Mouse (Mus musculus): ENCODE data around the gene Ppp2r3c. TPM values are rescaled to one million over a fixed set of nuclear protein-coding genes. Genes with fewer than 3 reads are reported as not detected.
"Not testable (repeated sequence)": the region's sequence is repeated elsewhere in the genome, so short reads cannot be mapped to it uniquely, and the experiment has no call there.

Ppp2r3c gene
- polyA plus RNA-seq, 1 experiment from 2014 or later, result 28.2 TPM

DNA sequence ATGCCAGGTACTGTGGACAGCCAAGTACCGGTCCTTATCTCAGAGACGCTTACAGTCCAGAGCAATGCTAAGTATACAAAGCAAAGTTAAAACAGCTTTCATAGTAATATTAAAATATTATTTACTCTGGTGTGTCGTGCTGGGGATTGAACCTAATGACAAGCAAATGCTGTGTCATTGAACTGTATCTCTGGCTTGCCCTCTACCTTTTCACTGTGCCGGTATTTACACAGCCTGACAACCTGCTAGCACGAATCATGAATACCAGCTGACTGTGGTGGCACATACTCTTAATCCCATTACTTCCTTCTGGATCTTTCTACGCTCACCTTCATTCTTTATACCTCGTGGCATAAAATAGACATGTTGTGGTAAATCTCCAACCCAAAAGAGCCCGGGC is 60.6 kb downstream of the Ppp2r3c start:
- no CpG with 5 or more reads among the region's 8 CpGs for WGBS
- H3K36me3 ChIP-seq (ENCODE audit: control insufficient read depth, insufficient read depth, low read length); DNase-seq (ENCODE audit: low spot score); H3K9ac ChIP-seq (ENCODE audit: low read length); H3K27ac ChIP-seq (replicated peaks; ENCODE audit: low read depth, low read length); H3K4me1 ChIP-seq (ENCODE audit: control insufficient read depth, insufficient read depth, low read length); ATAC-seq (ENCODE audit: insufficient number of reproducible peaks, low FRiP score, low TSS enrichment, low read depth); H3K4me2 ChIP-seq (ENCODE audit: low read depth, severe bottlenecking); H3K4me3 ChIP-seq (ENCODE audit: low read depth, low read length); H3K27me3 ChIP-seq (ENCODE audit: control insufficient read depth, insufficient read depth, low read length); H3K9me3 ChIP-seq (ENCODE audit: control insufficient read depth, low read length): not testable (repeated sequence)

DNA sequence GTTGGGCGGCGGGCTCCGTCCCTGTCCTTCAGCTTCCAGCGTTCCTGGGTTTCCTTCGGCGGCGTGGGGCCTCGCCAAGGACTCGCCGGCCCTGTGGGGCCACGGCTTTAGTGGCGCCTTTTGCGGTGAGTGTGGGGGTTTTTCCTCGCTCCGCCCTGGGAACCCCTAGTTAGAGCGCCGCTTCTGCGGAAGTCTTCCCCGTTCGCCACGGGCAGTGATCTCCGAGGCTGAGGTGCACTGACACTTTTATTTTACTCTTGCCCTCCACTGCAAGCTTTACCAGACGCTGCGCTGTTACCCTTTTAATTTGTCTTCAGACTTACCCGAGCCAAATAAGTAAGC is 72.3 kb downstream of the Ppp2r3c start:
- not testable (repeated sequence) for H3K36me3 ChIP-seq (ENCODE audit: control insufficient read depth, insufficient read depth, low read length); ATAC-seq (ENCODE audit: insufficient number of reproducible peaks, low FRiP score, low TSS enrichment, low read depth)
- WGBS, result 0% methylated on average over 9 of the region's 25 CpGs

DNA sequence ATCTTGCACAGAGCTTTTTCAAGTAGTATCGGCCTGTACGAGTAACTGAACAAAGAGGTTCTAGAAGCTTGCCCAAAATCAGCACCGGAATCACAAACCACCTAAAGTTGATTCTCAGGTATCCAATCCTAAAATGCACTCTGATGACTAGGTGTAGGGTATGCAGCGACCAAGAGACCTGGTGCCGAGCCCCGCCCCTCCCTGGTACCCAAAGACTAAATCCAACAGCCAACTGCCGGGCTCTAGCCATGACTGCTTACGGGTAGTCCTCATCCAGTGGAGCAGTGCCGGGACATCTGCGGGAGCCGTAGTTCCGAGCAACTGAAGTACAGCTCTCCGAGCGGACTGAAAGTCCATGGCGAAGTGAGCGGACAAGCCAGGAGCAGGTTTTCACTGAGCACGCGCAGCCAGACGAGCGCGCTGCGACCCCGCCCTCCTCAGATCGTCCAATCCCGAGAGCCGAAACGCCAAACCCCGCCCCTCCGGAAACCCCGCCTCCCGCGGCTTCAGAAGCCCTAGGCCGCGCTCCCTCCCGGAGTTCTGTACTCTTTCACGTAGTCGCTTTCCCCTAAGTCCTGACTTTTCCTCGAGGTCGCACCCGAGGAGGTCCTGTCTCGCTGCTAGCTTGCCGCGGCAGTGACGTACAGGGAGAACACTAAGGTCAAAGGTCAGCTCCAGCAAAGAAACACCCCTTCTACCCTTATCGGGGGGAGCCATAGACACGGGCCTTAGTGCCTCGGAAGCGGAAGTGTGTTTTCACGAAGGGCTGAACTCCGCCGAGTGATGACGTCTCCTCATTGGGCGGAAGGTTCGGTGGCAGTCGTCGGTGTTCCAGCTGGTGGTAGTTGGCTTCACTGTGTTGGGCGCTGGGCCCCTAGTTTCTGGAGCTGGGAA is 72.9 kb downstream of the Ppp2r3c start, which contains the start of gene Srp54c:
Srp54c (plus strand) TSS at position 543 of the 894 bp plus-strand sequence.
- not testable (repeated sequence) for H3K4me2 ChIP-seq (ENCODE audit: low read depth, severe bottlenecking); H3K9ac ChIP-seq (ENCODE audit: low read length); H3K4me1 ChIP-seq (ENCODE audit: control insufficient read depth, insufficient read depth, low read length); H3K9me3 ChIP-seq (ENCODE audit: control insufficient read depth, low read length); DNase-seq (ENCODE audit: low spot score); H3K27ac ChIP-seq (replicated peaks; ENCODE audit: low read depth, low read length); H3K27me3 ChIP-seq (ENCODE audit: control insufficient read depth, insufficient read depth, low read length); H3K36me3 ChIP-seq (ENCODE audit: control insufficient read depth, insufficient read depth, low read length)
- WGBS, result no CpG with 5 or more reads among the region's 57 CpGs
- ATAC-seq (ENCODE audit: insufficient number of reproducible peaks, low FRiP score, low TSS enrichment, low read depth), result peak; percentile 99
- H3K4me3 ChIP-seq (ENCODE audit: low read depth, low read length), result peak within 1 kb of the TSS; percentile 26

More for the DNA sequence above, 72.3 kb downstream of the Ppp2r3c start:
- not testable (repeated sequence) for H3K9me3 ChIP-seq (ENCODE audit: control insufficient read depth, low read length); H3K27me3 ChIP-seq (ENCODE audit: control insufficient read depth, insufficient read depth, low read length); H3K4me2 ChIP-seq (ENCODE audit: low read depth, severe bottlenecking); H3K27ac ChIP-seq (replicated peaks; ENCODE audit: low read depth, low read length); H3K9ac ChIP-seq (ENCODE audit: low read length); DNase-seq (ENCODE audit: low spot score); H3K4me1 ChIP-seq (ENCODE audit: control insufficient read depth, insufficient read depth, low read length)
- peak overlapping the region; percentile 26 for H3K4me3 ChIP-seq (ENCODE audit: low read depth, low read length)

Other genes with a start within 250 kb of the Ppp2r3c start
- 40.8 and 41.6 TPM in 2 replicates for gene 2700097O09Rik, start 222.9 kb downstream of the Ppp2r3c start, polyA plus RNA-seq (2014; fragmentation: Nextera tagmentation; extraction: Ambion mirVana)
- 165 and 174 TPM in 2 replicates for gene Srp54a, start 222.7 kb downstream of the Ppp2r3c start, polyA plus RNA-seq (2014; fragmentation: Nextera tagmentation; extraction: Ambion mirVana)
- gene Fam177a, start 178.5 kb downstream of the Ppp2r3c start, polyA plus RNA-seq (2014; fragmentation: Nextera tagmentation; extraction: Ambion mirVana), result 11.3 and 13.0 TPM in 2 replicates
- gene Srp54b, start 147.9 kb downstream of the Ppp2r3c start, polyA plus RNA-seq (2014; fragmentation: Nextera tagmentation; extraction: Ambion mirVana), result 50.8 and 51.2 TPM in 2 replicates
- gene 1700047I17Rik2, start 103.4 kb downstream of the Ppp2r3c start, polyA plus RNA-seq (2014; fragmentation: Nextera tagmentation; extraction: Ambion mirVana), result 4.8 and 5.5 TPM in 2 replicates
- gene Srp54c, start 72.8 kb downstream of the Ppp2r3c start, polyA plus RNA-seq (2014; fragmentation: Nextera tagmentation; extraction: Ambion mirVana), result 64.9 and 72.0 TPM in 2 replicates
- gene 1110008L16Rik, start 3.4 kb downstream of the Ppp2r3c start, polyA plus RNA-seq (2014; fragmentation: Nextera tagmentation; extraction: Ambion mirVana), result 17.1 and 20.4 TPM in 2 replicates
- 478 and 499 TPM in 2 replicates for gene Psma6, start 81.2 kb upstream of the Ppp2r3c start, polyA plus RNA-seq (2014; fragmentation: Nextera tagmentation; extraction: Ambion mirVana)
- gene Nfkbia, start 189.6 kb upstream of the Ppp2r3c start, polyA plus RNA-seq (2014; fragmentation: Nextera tagmentation; extraction: Ambion mirVana), result 65.1 and 70.4 TPM in 2 replicates